Mouse (Mus musculus): ENCODE results near the gene Serinc5.

DNA sequence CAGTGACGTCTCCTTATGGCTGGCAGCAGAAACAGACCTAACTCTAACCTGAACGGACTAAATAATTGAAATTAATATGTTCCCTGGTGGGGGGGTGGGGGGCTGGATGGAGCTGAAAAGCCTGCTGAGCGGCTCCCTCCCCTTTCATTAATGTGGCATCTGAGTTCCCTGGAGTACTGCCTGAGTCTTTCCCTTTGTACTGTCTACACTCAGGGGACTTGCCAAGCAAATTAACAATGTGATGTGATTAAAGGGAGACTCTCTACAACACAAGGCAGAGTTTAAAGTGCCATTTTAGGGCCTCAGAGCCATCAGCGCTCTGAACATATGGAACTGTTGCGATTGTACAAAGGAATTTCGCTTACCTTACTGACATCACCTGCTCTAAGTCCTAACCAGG, 16.4 kb upstream of the Serinc5 start:
- no peak for TF ChIP-seq CTCF (IDR thresholded peaks at IDR 0.05; ENCODE audit: borderline replicate concordance, insufficient read depth, low read length)
- no peak for TF ChIP-seq POLR2A (IDR thresholded peaks at IDR 0.05; ENCODE audit: low read depth, low read length)
